Mouse (Mus musculus) lung, adult 2 months (tissue): ENCODE data around the gene Prss32.

Source experiments
- CTCF ChIP-seq: fragments of 200-500 bp; IDR thresholded peaks from 2 replicates; pipeline ENCODE4 v1.5.1; 2011; ENCODE audit warnings: mild to moderate bottlenecking, low read length, control low read depth; ENCODE audit not compliant: insufficient read depth
- POLR2A ChIP-seq: fragments of 200-500 bp; IDR thresholded peaks from 2 replicates; pipeline ENCODE4 v1.6.1; 2011; ENCODE audit warnings: low read depth, mild to moderate bottlenecking, control low read depth, low read length, borderline replicate concordance; ENCODE audit errors: extremely low read depth

DNA sequence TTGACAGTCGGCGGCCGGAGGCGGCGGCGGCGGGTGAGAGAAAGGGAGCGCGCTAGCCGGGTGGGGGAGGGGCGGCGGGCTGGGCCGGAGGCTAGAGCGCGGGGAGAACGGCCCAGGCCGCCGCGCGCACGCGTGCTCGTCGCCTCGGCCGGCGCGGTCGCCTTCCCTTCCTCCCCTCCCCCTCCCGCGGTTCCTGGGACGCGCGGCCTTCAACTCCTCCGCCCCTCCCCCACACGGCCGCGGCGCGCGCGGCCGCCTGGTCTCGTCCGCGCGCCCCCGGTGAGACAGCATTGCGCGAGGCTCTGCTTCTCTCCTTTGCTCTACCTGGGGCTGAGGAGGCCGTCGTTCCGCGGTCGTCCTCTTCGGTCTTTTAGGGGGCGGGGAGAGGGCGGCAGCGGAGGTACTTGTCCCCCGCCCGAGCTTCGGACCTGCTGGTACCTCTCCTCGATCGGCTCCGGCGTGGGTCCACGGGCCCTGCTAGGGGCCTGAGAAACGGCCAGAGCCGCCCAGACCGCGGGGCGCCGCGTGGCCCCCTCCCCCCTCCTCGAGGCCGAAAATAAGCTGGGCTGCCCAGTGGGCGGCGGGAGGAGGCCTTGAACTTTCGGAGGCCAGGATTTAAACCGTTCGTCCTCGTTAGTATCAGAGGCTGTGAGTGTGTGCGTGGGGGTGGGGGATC lies 40.2 kb upstream of the Prss32 start:
- TF ChIP-seq CTCF (no peak), POLR2A (no peak)
